Mouse (Mus musculus): ENCODE measurements around the gene Htr1d.

The Htr1d gene

GRCm38 (mm10) chr4:136423224-136423623 lies at the start of gene Htr1d:
Gene Htr1d (plus strand): TSS chr4:136423524.
- no peak for DNase-seq

GRCm38 (mm10) chr4:136377001-136377400 lies 46.3 kb upstream of the Htr1d start:
- DNase-seq, result no peak

- DNase-seq, result no peak
These were observed 40.3 kb upstream of the Htr1d start for GRCm38 (mm10) chr4:136383052-136383451.

GRCm38 (mm10) chr4:136383839-136384238 lies 39.5 kb upstream of the Htr1d start:
- no peak for DNase-seq

GRCm38 (mm10) chr4:136387261-136387660 lies 36.1 kb upstream of the Htr1d start:
- peak; percentile 5 to 7 for DNase-seq

- no peak for DNase-seq
These were observed 21.5 kb upstream of the Htr1d start for GRCm38 (mm10) chr4:136401806-136402205.

- DNase-seq, result no peak
These were observed 15.5 kb upstream of the Htr1d start for GRCm38 (mm10) chr4:136407831-136408230.

GRCm38 (mm10) chr4:136411995-136412765 lies 11.1 kb upstream of the Htr1d start:
- no peak for DNase-seq

- DNase-seq, result no peak
These were observed 7.8 kb upstream of the Htr1d start for GRCm38 (mm10) chr4:136415477-136415876.

- no peak for DNase-seq
These were observed 4.4 kb upstream of the Htr1d start for GRCm38 (mm10) chr4:136418962-136419361.

- DNase-seq, result no peak
These were observed 3.9 kb upstream of the Htr1d start for GRCm38 (mm10) chr4:136419386-136419785.

- peak in 1 of 2 experiments; percentile 6 for DNase-seq
These were observed 1.0 kb downstream of the Htr1d start for GRCm38 (mm10) chr4:136424120-136424999.

GRCm38 (mm10) chr4:136425000-136425288 lies 1.6 kb downstream of the Htr1d start:
- peak; percentile 24 to 48 for DNase-seq

- no peak for DNase-seq
These were observed 7.5 kb downstream of the Htr1d start for GRCm38 (mm10) chr4:136430609-136431375.

GRCm38 (mm10) chr4:136431376-136431693 lies 8.0 kb downstream of the Htr1d start:
- peak; percentile 43 to 62 for DNase-seq

GRCm38 (mm10) chr4:136434029-136434428 lies 10.7 kb downstream of the Htr1d start:
- DNase-seq, result no peak

- no peak for DNase-seq
These were observed 15.8 kb downstream of the Htr1d start for GRCm38 (mm10) chr4:136439106-136439505.

- DNase-seq, result no peak
These were observed 18.2 kb downstream of the Htr1d start for GRCm38 (mm10) chr4:136441354-136442043.

GRCm38 (mm10) chr4:136444561-136444960 lies 21.2 kb downstream of the Htr1d start:
- no peak for DNase-seq

GRCm38 (mm10) chr4:136449795-136450194 lies 26.5 kb downstream of the Htr1d start:
- DNase-seq, result no peak

- DNase-seq, result no peak
These were observed 26.9 kb downstream of the Htr1d start for GRCm38 (mm10) chr4:136450271-136450670.

- DNase-seq, result no peak
These were observed 28.2 kb downstream of the Htr1d start for GRCm38 (mm10) chr4:136451564-136451963.

GRCm38 (mm10) chr4:136452286-136452685 lies 29.0 kb downstream of the Htr1d start:
- no peak for DNase-seq

All from cerebellum, postnatal 36 days (tissue).